Mouse (Mus musculus) C2C12 (cell line): ENCODE data around the gene Tmem150a. TPM values are rescaled to one million over a fixed set of nuclear protein-coding genes. Genes with fewer than 3 reads are reported as not detected.

ENCODE experiments used
- H3K27me3 ChIP-seq: one replicate; pipeline ENCODE4 v1.6.1; 2011; ENCODE audit not compliant: control insufficient read depth, insufficient read depth, insufficient read length
- H3K36me3 ChIP-seq: one replicate; pipeline ENCODE4 v1.6.1; 2011; ENCODE audit not compliant: control insufficient read depth, insufficient read depth
- H3K4me3 ChIP-seq: one replicate; pipeline ENCODE4 v1.5.1; 2011; ENCODE audit warnings: mild to moderate bottlenecking, control low read depth; ENCODE audit not compliant: poor library complexity, insufficient read depth, severe bottlenecking
- H3K79me2 ChIP-seq: one replicate; pipeline ENCODE4 v1.6.1; 2011; ENCODE audit not compliant: control insufficient read depth, insufficient read depth
- H3K79me3 ChIP-seq: one replicate; pipeline ENCODE4 v1.6.1; 2011; ENCODE audit warnings: low read depth, control low read depth
- H3ac ChIP-seq: one replicate; pipeline ENCODE3; 2011; ENCODE audit warnings: low read depth; ENCODE audit not compliant: control insufficient read depth, insufficient read length
- CEBPB ChIP-seq: IDR thresholded peaks from one replicate; pipeline ENCODE4 v1.6.1; 2011; ENCODE audit warnings: low read depth, mild to moderate bottlenecking, control low read depth, moderate library complexity
- CTCF ChIP-seq: IDR thresholded peaks from one replicate; pipeline ENCODE4 v1.5.1; 2011; ENCODE audit not compliant: control insufficient read depth, insufficient read depth, insufficient read length
- FOSL1 ChIP-seq: IDR thresholded peaks from one replicate; pipeline ENCODE4 v1.8.0; 2011; ENCODE audit warnings: mild to moderate bottlenecking, low read length; ENCODE audit not compliant: poor library complexity, insufficient read depth, severe bottlenecking
- MAX ChIP-seq: IDR thresholded peaks from one replicate; pipeline ENCODE4 v1.6.1; 2011; ENCODE audit warnings: mild to moderate bottlenecking, control low read depth
- MYOD1 ChIP-seq: IDR thresholded peaks from one replicate; pipeline ENCODE4 v1.6.1; 2011; ENCODE audit warnings: low read depth; ENCODE audit not compliant: control insufficient read depth, insufficient read length
- MYOG ChIP-seq: IDR thresholded peaks from one replicate; pipeline ENCODE4 v1.6.1; 2011; ENCODE audit not compliant: control insufficient read depth, insufficient read length; ENCODE audit errors: extremely low read depth
- USF1 ChIP-seq: IDR thresholded peaks from one replicate; pipeline ENCODE4 v1.6.1; 2011; ENCODE audit warnings: low read depth, mild to moderate bottlenecking, control low read depth, moderate library complexity
- long read RNA-seq, 2 experiments: library from polyadenylated mRNA; unstranded; transcript quantifications; one replicate each; pipeline ENCODE4 v2.0.0; 2019 to 2020
- polyA plus RNA-seq: library from polyadenylated mRNA; unstranded; fragments of >200 nt; fragmentation: generic; extraction: Trizol; gene quantifications from one replicate; pipeline ENCODE4 v1.2.1, GENCODE M21; 2012; ENCODE audit warnings: missing spikeins

Tmem150a gene
- 25.2 TPM for polyA plus RNA-seq
- long read RNA-seq, experiment 1, transcript Tmem150a-201 (8 exons, 1,546 nt), result major isoform, 11 of 17 reads
- long read RNA-seq, experiment 1, partial matches to known transcripts, result 3 of 17 reads
- long read RNA-seq, experiment 1, other reads (novel, unspliced or antisense), result 3 of 17 reads
- long read RNA-seq, experiment 2, transcript Tmem150a-201 (8 exons, 1,546 nt), result major isoform, 30 of 32 reads
- long read RNA-seq, experiment 2, partial matches to known transcripts, result 0 of 32 reads
- long read RNA-seq, experiment 2, other reads (novel, unspliced or antisense), result 2 of 32 reads

- TF ChIP-seq MYOD1 (no peak), USF1 (peak; percentile 10), CTCF (peak; percentile 14), MAX (no peak)
- H3K79me2 ChIP-seq, result peaks cover 25% of the 10 kb centered on the region
- peaks cover 9% of the 10 kb centered on the region for H3K79me3 ChIP-seq
- H3K4me3 ChIP-seq, result peak within 1 kb of the TSS; percentile 40
- no peaks in the 10 kb centered on the region for H3K27me3 ChIP-seq
- H3K36me3 ChIP-seq, result peaks cover 34% of the 10 kb centered on the region
- H3ac ChIP-seq, result peak within 1 kb of the TSS; percentile 80
These were observed at the start of gene Tmem150a for GRCm38 (mm10) chr6:72355066-72355911. Tmem150a (plus strand) TSS chr6:72355447.

- TF ChIP-seq USF1, result no peak
- TF ChIP-seq FOSL1, result no peak
- no peak for TF ChIP-seq MYOD1
- TF ChIP-seq MAX, result no peak
- TF ChIP-seq CEBPB, result no peak
- no peaks in the 10 kb centered on the region for H3K79me2 ChIP-seq
- H3K4me3 ChIP-seq, result no peak overlapping the region
- H3ac ChIP-seq, result no peak overlapping the region
- no peaks in the 10 kb centered on the region for H3K27me3 ChIP-seq
- H3K79me3 ChIP-seq, result no peaks in the 10 kb centered on the region
- peaks cover 22% of the 10 kb centered on the region for H3K36me3 ChIP-seq
These were observed 43.0 kb upstream of the Tmem150a start for GRCm38 (mm10) chr6:72312198-72312597.

- H3ac ChIP-seq, result no peak overlapping the region
- no peaks in the 10 kb centered on the region for H3K79me2 ChIP-seq
- TF ChIP-seq FOSL1 (no peak), MYOD1 (no peak), MAX (no peak), USF1 (no peak), CEBPB (no peak), CTCF (no peak), MYOG (no peak)
- no peaks in the 10 kb centered on the region for H3K79me3 ChIP-seq
- peaks cover 33% of the 10 kb centered on the region for H3K36me3 ChIP-seq
- no peak overlapping the region for H3K4me3 ChIP-seq
- no peaks in the 10 kb centered on the region for H3K27me3 ChIP-seq
These were observed 42.0 kb upstream of the Tmem150a start for GRCm38 (mm10) chr6:72313124-72313867.

GRCm38 (mm10) chr6:72315384-72315783, 39.9 kb upstream of the Tmem150a start:
- Histone ChIP-seq H3K4me3 (no peak overlapping the region), H3K36me3 (peaks cover 54% of the 10 kb centered on the region), H3K79me2 (no peaks in the 10 kb centered on the region), H3K27me3 (no peaks in the 10 kb centered on the region), H3ac (no peak overlapping the region), H3K79me3 (no peaks in the 10 kb centered on the region)
- TF ChIP-seq MYOG, result no peak
- no peak for TF ChIP-seq CTCF
- TF ChIP-seq USF1, result no peak
- TF ChIP-seq CEBPB, result no peak
- no peak for TF ChIP-seq MAX
- TF ChIP-seq MYOD1, result no peak
- no peak for TF ChIP-seq FOSL1

DNA sequence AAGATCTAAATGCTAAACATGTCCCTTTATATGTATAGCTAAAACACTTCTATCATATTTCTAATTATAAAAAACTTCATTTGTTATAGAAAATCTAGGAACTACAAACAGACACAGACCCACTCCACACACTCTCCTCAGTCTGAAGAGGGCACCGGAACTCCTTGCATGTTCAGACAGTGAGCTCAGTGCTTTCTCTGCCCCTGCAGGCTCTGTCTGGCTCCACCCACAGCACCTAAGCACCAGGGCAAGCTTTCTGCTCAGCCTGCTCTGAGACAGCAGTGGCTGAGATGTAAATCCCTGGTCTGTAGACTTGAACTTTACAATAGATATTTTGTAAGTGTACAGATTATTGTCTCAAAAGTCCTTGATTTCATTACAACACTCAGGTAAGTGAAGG, 39.2 kb upstream of the Tmem150a start:
- no peaks in the 10 kb centered on the region for H3K79me2 ChIP-seq
- H3K79me3 ChIP-seq, result no peaks in the 10 kb centered on the region
- no peak overlapping the region for H3K4me3 ChIP-seq
- no peak for TF ChIP-seq FOSL1
- TF ChIP-seq CEBPB, result no peak
- no peak for TF ChIP-seq MYOD1
- no peak for TF ChIP-seq CTCF
- no peak for TF ChIP-seq USF1
- no peak for TF ChIP-seq MAX
- no peak for TF ChIP-seq MYOG
- no peaks in the 10 kb centered on the region for H3K27me3 ChIP-seq
- peaks cover 60% of the 10 kb centered on the region for H3K36me3 ChIP-seq
- H3ac ChIP-seq, result no peak overlapping the region

GRCm38 (mm10) chr6:72318440-72318839, 36.8 kb upstream of the Tmem150a start:
- Histone ChIP-seq H3K79me2 (no peaks in the 10 kb centered on the region), H3K36me3 (peaks cover 82% of the 10 kb centered on the region), H3K4me3 (no peak overlapping the region), H3K27me3 (no peaks in the 10 kb centered on the region), H3K79me3 (no peaks in the 10 kb centered on the region), H3ac (no peak overlapping the region)
- no peak for TF ChIP-seq MAX
- no peak for TF ChIP-seq FOSL1
- no peak for TF ChIP-seq USF1
- TF ChIP-seq MYOG, result no peak
